Mouse (Mus musculus) forebrain, embryonic 11.5 days (tissue): ENCODE results near the gene Slc7a6os. TPM values are rescaled to one million over a fixed set of nuclear protein-coding genes. Genes with fewer than 3 reads are reported as not detected.
A peak's percentile ranks its signal among the peaks of the same experiment; 100 is the strongest.
"Not testable (repeated sequence)": the region's sequence is repeated elsewhere in the genome, so short reads cannot be mapped to it uniquely, and the experiment has no call there.

Source experiments
- ATAC-seq: fragments of 200-750 bp; cut with Nextera tagmentation; replicated peaks from 2 replicates; pipeline ENCODE4 v1.8.0; 2017; ENCODE audit warnings: moderate TSS enrichment; ENCODE audit not compliant: low FRiP score
- DNase-seq: peaks from one replicate; pipeline ENCODE4 v3.0.0-alpha.2; 2017; ENCODE audit warnings: low spot score
- H3K27ac ChIP-seq: fragments of 300-500 bp; sonication (generic); 2 replicates; pipeline ENCODE4 v1.5.1; 2014; ENCODE audit warnings: low read depth, low read length
- H3K27me3 ChIP-seq: fragments of 300-500 bp; sonication (generic); 2 replicates; pipeline ENCODE4 v1.6.1; 2014; ENCODE audit warnings: mild to moderate bottlenecking, low read length, mixed read lengths; ENCODE audit not compliant: control insufficient read depth, insufficient read depth
- H3K36me3 ChIP-seq: fragments of 300-500 bp; sonication (generic); 2 replicates; pipeline ENCODE4 v1.6.1; 2014; ENCODE audit warnings: mild to moderate bottlenecking, low read length, moderate library complexity, mixed read lengths; ENCODE audit not compliant: control insufficient read depth, insufficient read depth
- H3K4me1 ChIP-seq: fragments of 300-500 bp; sonication (generic); replicated peaks from 2 replicates; pipeline ENCODE4 v1.6.1; 2014; ENCODE audit warnings: low read length, mixed read lengths; ENCODE audit not compliant: control insufficient read depth, insufficient read depth
- H3K4me2 ChIP-seq: fragments of 300-500 bp; sonication (generic); 2 replicates; pipeline ENCODE4 v1.6.1; 2014; ENCODE audit warnings: low read depth, mild to moderate bottlenecking, low read length, moderate library complexity, mixed read lengths; ENCODE audit not compliant: severe bottlenecking
- H3K4me3 ChIP-seq: fragments of 300-500 bp; sonication (generic); 2 replicates; pipeline ENCODE4 v1.5.1; 2014; ENCODE audit warnings: low read depth, low read length
- H3K9ac ChIP-seq: fragments of 300-500 bp; sonication (generic); 2 replicates; pipeline ENCODE4 v1.6.1; 2014; ENCODE audit warnings: low read length
- H3K9me3 ChIP-seq: fragments of 300-500 bp; sonication (generic); 2 replicates; pipeline ENCODE4 v1.6.1; 2016; ENCODE audit warnings: low read length, mixed read lengths; ENCODE audit not compliant: control insufficient read depth
- WGBS: fragments of 180-500 bp; shearing (Covaris S2); extraction: QIAGEN DNeasy Blood & Tissue Kit; methylation state at CpG from one replicate; pipeline ENCODE4 v1.1.7; 2014; 5-methylcytosine and 5-hydroxymethylcytosine counted together
- polyA plus RNA-seq: library from polyadenylated mRNA; unstranded; fragments of >200 nt; fragmentation: Nextera tagmentation; extraction: Ambion mirVana; gene quantifications from 2 replicates; pipeline ENCODE4 v1.2.1, GENCODE M21; 2014

Slc7a6os gene
- polyA plus RNA-seq, 1 experiment from 2014 or later = 46.8 TPM

DNA sequence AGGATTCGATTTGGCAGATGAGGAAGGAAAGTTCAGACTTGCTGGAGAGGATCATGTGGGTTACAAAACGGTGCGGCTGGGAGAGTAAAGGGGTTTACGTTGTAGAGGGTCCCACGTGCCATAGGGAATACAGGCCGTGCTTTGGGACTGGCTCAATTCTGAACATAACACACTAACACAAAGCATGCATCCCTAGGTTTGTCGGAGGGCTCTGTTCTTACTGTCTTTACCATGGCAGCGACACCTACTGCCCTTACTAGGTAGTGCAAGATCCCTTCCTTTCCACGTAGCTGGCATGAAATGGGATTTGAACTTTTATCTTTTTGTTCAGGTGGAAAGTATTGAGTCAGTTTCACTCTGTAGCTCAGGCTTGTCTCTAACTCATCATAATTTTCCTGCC lies 15.9 kb upstream of the Slc7a6os start:
- peak; percentile 72 for DNase-seq
- Histone ChIP-seq H3K4me1 (no peaks in the 10 kb centered on the region), H3K9me3 (no peaks in the 10 kb centered on the region), H3K4me3 (no peak overlapping the region), H3K36me3 (peaks cover 7% of the 10 kb centered on the region; the same call in 1 of the 2 replicates), H3K4me2 (no peak overlapping the region), H3K27me3 (no peaks in the 10 kb centered on the region), H3K9ac (no peak overlapping the region), H3K27ac (no peak overlapping the region)
- ATAC-seq = no peak
- 48% methylated on average over 9 of the region's 9 CpGs for WGBS

DNA sequence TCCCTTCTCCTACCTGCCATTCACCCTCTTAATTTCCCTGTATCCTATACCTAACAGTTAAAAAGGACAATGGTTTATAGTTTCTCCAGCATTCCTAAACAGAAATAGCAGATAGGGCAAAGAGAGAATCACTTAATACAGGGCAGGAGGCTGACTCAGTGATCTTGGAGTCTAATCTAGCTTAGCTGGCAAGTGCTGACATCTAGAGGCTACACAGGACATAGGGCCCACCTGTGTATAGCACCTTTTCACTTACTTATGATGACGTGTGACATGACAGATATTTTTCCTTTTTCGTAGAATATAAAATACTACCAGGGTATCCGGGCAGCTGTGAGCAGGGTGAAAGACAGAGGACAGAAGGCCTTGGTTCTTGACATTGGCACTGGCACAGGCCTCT lies 8.9 kb upstream of the Slc7a6os start:
- no peak for DNase-seq
- no peaks in the 10 kb centered on the region for H3K9me3 ChIP-seq
- 96% methylated on average over 3 of the region's 3 CpGs for WGBS

DNA sequence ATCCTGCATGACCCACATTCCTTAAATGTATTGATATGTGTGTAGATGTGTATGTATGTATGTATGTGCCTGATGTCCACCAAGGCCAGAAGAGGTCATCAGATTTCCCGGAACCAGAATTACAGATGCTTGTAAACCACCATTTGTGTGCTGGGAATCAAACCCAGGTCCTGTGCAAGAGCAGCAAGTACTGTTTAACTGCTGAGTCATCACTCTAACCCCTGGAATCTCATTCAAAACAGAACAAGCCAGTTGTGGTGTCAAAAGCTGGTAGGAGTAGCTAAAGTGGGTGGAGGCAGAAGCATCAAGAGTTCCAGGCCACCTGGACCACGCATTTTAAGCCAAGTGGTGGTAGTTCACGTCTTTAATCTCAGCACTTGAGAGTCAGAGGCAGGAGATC lies 3.2 kb upstream of the Slc7a6os start:
- H3K27ac ChIP-seq = no peak overlapping the region
- 95% methylated on average over 3 of the region's 3 CpGs for WGBS
- H3K9me3 ChIP-seq = no peaks in the 10 kb centered on the region
- H3K4me1 ChIP-seq = peaks cover 8% of the 10 kb centered on the region; the same call in 1 of the 2 replicates
- ATAC-seq = no peak
- H3K9ac ChIP-seq = no peak overlapping the region
- no peak for DNase-seq
- H3K4me3 ChIP-seq = no peak overlapping the region
- no peak overlapping the region for H3K4me2 ChIP-seq
- no peaks in the 10 kb centered on the region; the same call in 1 of the 2 replicates for H3K36me3 ChIP-seq
- no peaks in the 10 kb centered on the region for H3K27me3 ChIP-seq

More for the DNA sequence above, 8.9 kb upstream of the Slc7a6os start:
- no peak for ATAC-seq
- H3K36me3 ChIP-seq = no peaks in the 10 kb centered on the region; the same call in 1 of the 2 replicates
- H3K27ac ChIP-seq = no peak overlapping the region
- no peak overlapping the region for H3K9ac ChIP-seq
- no peak overlapping the region for H3K4me3 ChIP-seq
- H3K27me3 ChIP-seq = no peaks in the 10 kb centered on the region
- H3K4me2 ChIP-seq = no peak overlapping the region
- H3K4me1 ChIP-seq = no peaks in the 10 kb centered on the region

DNA sequence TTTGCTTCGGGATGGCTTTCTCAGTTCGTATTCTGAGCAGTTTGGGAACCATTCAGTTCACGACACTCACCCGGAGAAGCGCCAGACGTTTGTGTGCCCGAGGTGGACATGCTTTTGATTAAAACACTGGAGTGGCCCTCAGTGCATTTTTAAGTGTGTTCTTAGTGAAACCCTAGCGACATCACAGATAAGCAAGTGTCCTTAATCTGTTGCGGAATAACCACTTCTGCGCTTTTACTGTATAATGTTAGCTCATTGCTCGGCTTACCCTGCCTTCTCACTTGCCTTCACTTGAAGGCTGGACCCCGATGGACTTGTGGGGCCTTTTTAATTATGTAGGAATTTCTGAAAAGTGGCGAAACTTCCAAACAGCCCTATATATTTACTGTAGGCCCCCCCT lies 686 bp upstream of the Slc7a6os start:
- H3K36me3 ChIP-seq = no peaks in the 10 kb centered on the region; the same call in 1 of the 2 replicates
- no peak for ATAC-seq
- peak overlapping the region; percentile 85 for H3K4me3 ChIP-seq
- H3K27me3 ChIP-seq = no peaks in the 10 kb centered on the region
- DNase-seq = no peak
- H3K9me3 ChIP-seq = no peaks in the 10 kb centered on the region
- peaks cover 8% of the 10 kb centered on the region; the same call in 1 of the 2 replicates for H3K4me1 ChIP-seq
- H3K9ac ChIP-seq = peak overlapping the region; percentile 89
- peak overlapping the region; percentile 88; the same call in 1 of the 2 replicates for H3K27ac ChIP-seq
- WGBS = 5% methylated on average over 13 of the region's 13 CpGs
- peak overlapping the region; percentile 84 for H3K4me2 ChIP-seq

DNA sequence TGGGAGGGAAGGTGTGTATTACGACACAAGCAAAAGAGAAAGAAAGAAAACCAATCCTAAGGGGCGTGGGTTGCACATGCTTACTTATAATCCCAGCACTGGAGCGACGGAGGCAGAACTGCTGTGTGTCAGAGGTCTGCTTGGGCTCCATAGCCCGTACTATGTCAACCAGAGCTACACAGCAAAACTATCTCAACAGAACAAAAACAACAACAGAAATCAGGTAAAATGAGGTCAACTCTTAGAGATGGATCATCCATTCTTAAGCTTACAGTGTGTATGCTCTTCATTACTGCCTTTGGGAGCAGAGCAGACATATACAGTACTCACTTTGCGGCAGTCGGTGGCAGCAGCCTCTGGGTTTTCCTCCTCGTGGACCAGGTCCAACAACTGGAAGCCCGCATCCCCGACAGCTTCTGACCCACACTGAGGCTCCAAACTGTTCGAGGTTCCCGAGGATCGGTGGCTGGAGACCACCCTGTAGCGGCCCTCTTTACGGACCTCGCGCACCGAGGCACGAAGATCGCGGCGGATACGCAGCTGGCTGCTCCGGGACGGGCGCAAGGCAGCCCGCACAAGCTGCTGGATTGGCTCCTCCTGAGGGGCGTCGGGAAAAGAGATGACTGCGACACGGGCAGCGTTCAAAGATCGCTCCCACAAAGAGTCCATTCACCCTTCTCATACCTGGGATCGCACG lies 552 bp downstream of the Slc7a6os start:
- ATAC-seq (peak; percentile 75), DNase-seq (no peak)
- under 1% methylated on average over 35 of the region's 35 CpGs for WGBS
- peak overlapping the region; percentile 88 for H3K27ac ChIP-seq
- peaks cover 8% of the 10 kb centered on the region; the same call in 1 of the 2 replicates for H3K4me1 ChIP-seq
- H3K36me3 ChIP-seq = peaks cover 2% of the 10 kb centered on the region; the same call in 1 of the 2 replicates
- H3K4me2 ChIP-seq = peak overlapping the region; percentile 84
- H3K9me3 ChIP-seq = no peaks in the 10 kb centered on the region
- H3K9ac ChIP-seq = peak overlapping the region; percentile 89
- H3K4me3 ChIP-seq = peak overlapping the region; percentile 85
- H3K27me3 ChIP-seq = no peaks in the 10 kb centered on the region

DNA sequence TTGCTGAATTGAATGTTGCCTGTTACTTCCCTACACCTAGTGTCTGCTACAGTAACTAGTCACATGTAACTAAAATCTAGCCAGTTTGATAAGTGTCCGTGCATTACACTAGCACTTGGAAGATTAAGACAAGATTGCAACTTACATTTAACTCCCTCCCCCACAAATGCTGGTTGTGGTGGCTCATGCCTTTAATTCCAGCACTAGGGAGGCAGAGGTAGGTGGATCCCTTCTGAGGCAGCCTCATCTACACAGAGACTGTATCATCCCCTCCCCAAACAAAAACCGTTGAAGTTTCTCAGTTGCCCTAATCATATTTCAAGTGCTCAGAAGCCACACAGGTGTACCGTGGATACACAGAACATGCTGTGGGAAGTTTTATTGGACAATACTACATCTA lies 11.1 kb downstream of the Slc7a6os start:
- 89% methylated on average over 3 of the region's 3 CpGs for WGBS

DNA sequence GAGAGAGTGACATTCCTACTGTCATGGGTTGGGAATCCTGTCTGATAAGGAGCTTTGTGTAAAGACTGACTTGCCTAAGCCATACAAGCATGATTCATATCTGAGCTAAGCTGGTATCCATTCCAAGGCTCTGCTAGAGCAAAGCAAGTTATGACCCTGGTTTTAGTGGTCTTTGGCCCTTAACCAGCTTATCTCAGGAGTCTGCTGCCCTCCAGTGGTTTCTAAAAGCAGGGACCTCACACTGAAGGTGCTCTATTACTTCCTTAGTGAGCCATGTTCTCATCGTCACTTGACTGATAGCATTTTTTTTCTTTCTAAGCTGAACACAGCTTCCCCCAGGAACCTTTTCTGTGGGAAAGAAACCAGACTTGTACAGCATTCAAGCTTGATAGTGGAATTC lies 12.0 kb downstream of the Slc7a6os start:
- ATAC-seq = no peak
- Histone ChIP-seq H3K27ac (no peak overlapping the region), H3K4me2 (no peak overlapping the region), H3K36me3 (peaks cover 5% of the 10 kb centered on the region; the same call in 1 of the 2 replicates), H3K9me3 (no peaks in the 10 kb centered on the region), H3K4me3 (no peak overlapping the region), H3K4me1 (no peaks in the 10 kb centered on the region), H3K9ac (no peak overlapping the region), H3K27me3 (no peaks in the 10 kb centered on the region)
- 9% methylated on average over 1 of the region's 1 CpGs for WGBS
- DNase-seq = no peak

More for the DNA sequence above, 11.1 kb downstream of the Slc7a6os start:
- not testable (repeated sequence) for H3K36me3 ChIP-seq, H3K27me3 ChIP-seq, ATAC-seq, H3K9me3 ChIP-seq, H3K27ac ChIP-seq, H3K4me1 ChIP-seq, DNase-seq, H3K9ac ChIP-seq, H3K4me2 ChIP-seq, H3K4me3 ChIP-seq

DNA sequence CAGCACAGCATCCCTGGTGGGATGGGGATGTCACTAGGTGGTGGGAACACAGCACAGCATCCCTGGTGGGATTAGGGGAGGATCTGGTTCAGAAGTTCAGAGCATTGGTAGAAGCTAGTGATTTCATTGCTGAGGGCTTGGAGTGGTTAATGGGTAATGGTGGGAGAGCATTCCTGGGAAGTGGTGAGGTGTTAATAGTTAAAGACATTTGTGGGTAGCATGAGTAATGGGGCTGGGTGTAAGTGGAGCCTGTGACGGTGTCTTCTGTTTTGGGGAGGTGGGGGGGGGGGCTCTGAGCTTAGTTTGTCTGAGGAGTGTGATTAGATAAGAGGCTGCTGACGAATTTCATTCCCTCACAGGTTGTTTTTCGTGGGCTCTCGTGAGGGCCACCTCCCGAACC lies 16.7 kb downstream of the Slc7a6os start:
- H3K27me3 ChIP-seq = no peaks in the 10 kb centered on the region
- H3K36me3 ChIP-seq = peaks cover 2% of the 10 kb centered on the region; the same call in 1 of the 2 replicates
- DNase-seq (no peak), ATAC-seq (no peak)
- no peak overlapping the region for H3K27ac ChIP-seq
- no peaks in the 10 kb centered on the region for H3K9me3 ChIP-seq
- H3K4me3 ChIP-seq = no peak overlapping the region
- no peak overlapping the region for H3K4me2 ChIP-seq
- no peak overlapping the region for H3K9ac ChIP-seq
- no peaks in the 10 kb centered on the region for H3K4me1 ChIP-seq
- 95% methylated on average over 5 of the region's 5 CpGs for WGBS

DNA sequence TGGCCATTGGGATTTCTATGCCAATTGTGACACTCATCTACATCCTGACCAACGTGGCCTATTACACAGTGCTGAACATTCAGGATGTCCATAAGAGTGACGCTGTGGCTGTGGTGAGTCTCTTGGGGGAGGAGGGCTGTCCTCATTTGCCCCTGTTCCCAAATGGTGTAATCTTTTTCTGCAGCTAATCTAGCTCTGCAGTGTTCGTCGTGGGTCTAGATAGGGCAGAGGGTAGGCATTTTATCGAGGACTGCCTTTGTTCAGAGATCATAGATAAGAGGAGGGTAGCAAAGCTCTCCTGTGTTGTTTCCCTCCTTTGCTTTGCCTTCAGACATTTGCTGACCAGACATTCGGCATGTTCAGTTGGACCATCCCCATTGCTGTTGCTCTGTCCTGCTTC lies 17.6 kb downstream of the Slc7a6os start:
- no peak for ATAC-seq
- no peak overlapping the region for H3K27ac ChIP-seq
- H3K4me1 ChIP-seq = no peaks in the 10 kb centered on the region
- no peak overlapping the region for H3K9ac ChIP-seq
- no peaks in the 10 kb centered on the region for H3K9me3 ChIP-seq
- peaks cover 2% of the 10 kb centered on the region; the same call in 1 of the 2 replicates for H3K36me3 ChIP-seq
- 92% methylated on average over 6 of the region's 6 CpGs for WGBS
- H3K4me3 ChIP-seq = no peak overlapping the region
- no peak for DNase-seq
- no peaks in the 10 kb centered on the region for H3K27me3 ChIP-seq
- no peak overlapping the region for H3K4me2 ChIP-seq
